Mouse (Mus musculus): ENCODE data around the gene Mylip. TPM values are rescaled to one million over a fixed set of nuclear protein-coding genes. Genes with fewer than 3 reads are reported as not detected.

The Mylip gene
- total and polyA plus RNA-seq, 2 experiments from 2014 or later, result 3.7 to 16.6 TPM

GRCm38 (mm10) chr13:45454044-45454443 lies 64.5 kb downstream of the Mylip start:
- H3K4me2 ChIP-seq (ENCODE audit: low read depth, low read length, poor library complexity, severe bottlenecking), result no peak overlapping the region
- H3K4me3 ChIP-seq (ENCODE audit: low read depth, low read length), result no peak overlapping the region
- no peaks in the 10 kb centered on the region for H3K27me3 ChIP-seq (ENCODE audit: insufficient read depth, low read length)
- DNase-seq (ENCODE audit: low spot score) (no peak), ATAC-seq (ENCODE audit: low FRiP score) (no peak)
- H3K9ac ChIP-seq (replicated peaks; ENCODE audit: low read length, poor library complexity, severe bottlenecking), result no peak overlapping the region
- H3K9me3 ChIP-seq (ENCODE audit: low read length), result no peaks in the 10 kb centered on the region
- WGBS, result 73% methylated on average over 1 of the region's 1 CpGs
- H3K4me1 ChIP-seq (ENCODE audit: insufficient read depth, low read length), result no peaks in the 10 kb centered on the region
- TF ChIP-seq CTCF (IDR thresholded peaks at IDR 0.05), result no peak
- H3K27ac ChIP-seq (ENCODE audit: low read depth, low read length), result no peak overlapping the region
- H3K36me3 ChIP-seq (ENCODE audit: insufficient read depth, low read length), result no peaks in the 10 kb centered on the region

- Histone ChIP-seq H3K4me3 (ENCODE audit: low read depth, low read length) (no peak overlapping the region), H3K4me1 (ENCODE audit: insufficient read depth, low read length) (no peaks in the 10 kb centered on the region), H3K4me2 (ENCODE audit: low read depth, low read length, poor library complexity, severe bottlenecking) (no peak overlapping the region), H3K9me3 (ENCODE audit: low read length) (no peaks in the 10 kb centered on the region), H3K27ac (ENCODE audit: low read depth, low read length) (no peak overlapping the region), H3K36me3 (ENCODE audit: insufficient read depth, low read length) (no peaks in the 10 kb centered on the region), H3K27me3 (ENCODE audit: insufficient read depth, low read length) (no peaks in the 10 kb centered on the region), H3K9ac (replicated peaks; ENCODE audit: low read length, poor library complexity, severe bottlenecking) (no peak overlapping the region)
- DNase-seq (ENCODE audit: low spot score) (peak; percentile 19), ATAC-seq (ENCODE audit: low FRiP score) (no peak)
- 48% methylated on average over 4 of the region's 4 CpGs for WGBS
- TF ChIP-seq CTCF (IDR thresholded peaks at IDR 0.05), result no peak
Observed at GRCm38 (mm10) chr13:45454641-45455040, 65.1 kb downstream of the Mylip start.

- H3K4me3 ChIP-seq (ENCODE audit: low read depth, low read length), result no peak overlapping the region
- H3K4me2 ChIP-seq (ENCODE audit: low read depth, low read length, poor library complexity, severe bottlenecking), result no peak overlapping the region
- H3K4me1 ChIP-seq (ENCODE audit: insufficient read depth, low read length), result no peaks in the 10 kb centered on the region
- TF ChIP-seq CTCF (IDR thresholded peaks at IDR 0.05), result no peak
- no peaks in the 10 kb centered on the region for H3K27me3 ChIP-seq (ENCODE audit: insufficient read depth, low read length)
- no peak overlapping the region for H3K9ac ChIP-seq (replicated peaks; ENCODE audit: low read length, poor library complexity, severe bottlenecking)
- no peaks in the 10 kb centered on the region for H3K9me3 ChIP-seq (ENCODE audit: low read length)
- 40% methylated on average over 15 of the region's 15 CpGs for WGBS
- DNase-seq (ENCODE audit: low spot score), result peak; percentile 53
- H3K36me3 ChIP-seq (ENCODE audit: insufficient read depth, low read length), result no peaks in the 10 kb centered on the region
- no peak for ATAC-seq (ENCODE audit: low FRiP score)
- no peak overlapping the region for H3K27ac ChIP-seq (ENCODE audit: low read depth, low read length)
Observed at GRCm38 (mm10) chr13:45455108-45455861, 65.7 kb downstream of the Mylip start.

GRCm38 (mm10) chr13:45455862-45456192 lies 66.3 kb downstream of the Mylip start:
- ATAC-seq (ENCODE audit: low FRiP score) (no peak), DNase-seq (ENCODE audit: low spot score) (no peak)
- Histone ChIP-seq H3K4me3 (ENCODE audit: low read depth, low read length) (no peak overlapping the region), H3K27ac (ENCODE audit: low read depth, low read length) (no peak overlapping the region), H3K36me3 (ENCODE audit: insufficient read depth, low read length) (no peaks in the 10 kb centered on the region), H3K27me3 (ENCODE audit: insufficient read depth, low read length) (no peaks in the 10 kb centered on the region), H3K4me2 (ENCODE audit: low read depth, low read length, poor library complexity, severe bottlenecking) (no peak overlapping the region), H3K4me1 (ENCODE audit: insufficient read depth, low read length) (no peaks in the 10 kb centered on the region), H3K9me3 (ENCODE audit: low read length) (no peaks in the 10 kb centered on the region), H3K9ac (replicated peaks; ENCODE audit: low read length, poor library complexity, severe bottlenecking) (no peak overlapping the region)
- 77% methylated on average over 2 of the region's 2 CpGs for whole genome bisulfite sequencing
- TF ChIP-seq CTCF (IDR thresholded peaks at IDR 0.05), result no peak

GRCm38 (mm10) chr13:45457459-45457858 lies 67.9 kb downstream of the Mylip start:
- TF ChIP-seq CTCF (IDR thresholded peaks at IDR 0.05), result no peak

GRCm38 (mm10) chr13:45460177-45460576 lies 70.6 kb downstream of the Mylip start:
- DNase-seq (ENCODE audit: low spot score) (peak; percentile 35), ATAC-seq (ENCODE audit: low FRiP score) (no peak)
- no peak for TF ChIP-seq CTCF (IDR thresholded peaks at IDR 0.05)
- Histone ChIP-seq H3K4me1 (ENCODE audit: insufficient read depth, low read length) (no peaks in the 10 kb centered on the region), H3K9me3 (ENCODE audit: low read length) (no peaks in the 10 kb centered on the region), H3K9ac (replicated peaks; ENCODE audit: low read length, poor library complexity, severe bottlenecking) (no peak overlapping the region), H3K4me3 (ENCODE audit: low read depth, low read length) (no peak overlapping the region), H3K27ac (ENCODE audit: low read depth, low read length) (no peak overlapping the region), H3K27me3 (ENCODE audit: insufficient read depth, low read length) (no peaks in the 10 kb centered on the region), H3K36me3 (ENCODE audit: insufficient read depth, low read length) (no peaks in the 10 kb centered on the region), H3K4me2 (ENCODE audit: low read depth, low read length, poor library complexity, severe bottlenecking) (no peak overlapping the region)
- WGBS, result 85% methylated on average over 3 of the region's 3 CpGs

More at GRCm38 (mm10) chr13:45457459-45457858, 67.9 kb downstream of the Mylip start:
- ATAC-seq (ENCODE audit: low FRiP score) (no peak), DNase-seq (ENCODE audit: low spot score) (no peak)
- Histone ChIP-seq H3K9ac (replicated peaks; ENCODE audit: low read length, poor library complexity, severe bottlenecking) (no peak overlapping the region), H3K36me3 (ENCODE audit: insufficient read depth, low read length) (no peaks in the 10 kb centered on the region), H3K4me1 (ENCODE audit: insufficient read depth, low read length) (no peaks in the 10 kb centered on the region), H3K4me3 (ENCODE audit: low read depth, low read length) (no peak overlapping the region), H3K4me2 (ENCODE audit: low read depth, low read length, poor library complexity, severe bottlenecking) (no peak overlapping the region), H3K27me3 (ENCODE audit: insufficient read depth, low read length) (no peaks in the 10 kb centered on the region), H3K27ac (ENCODE audit: low read depth, low read length) (no peak overlapping the region), H3K9me3 (ENCODE audit: low read length) (no peaks in the 10 kb centered on the region)
- WGBS, result 79% methylated on average over 7 of the region's 7 CpGs

Measured in midbrain, postnatal 0 days (tissue).